Mouse (Mus musculus) limb, embryonic 14.5 days (tissue): ENCODE measurements around the gene Pigc. TPM values are rescaled to one million over a fixed set of nuclear protein-coding genes. Genes with fewer than 3 reads are reported as not detected.

Experiments used
- ATAC-seq: fragments of 200-750 bp; cut with Nextera tagmentation; 2 replicates; pipeline ENCODE4 v1.8.0; 2017; ENCODE audit warnings: low read depth, moderate number of reproducible peaks, moderate TSS enrichment; ENCODE audit not compliant: low FRiP score
- DNase-seq: peaks from one replicate; pipeline ENCODE4 v3.0.0-alpha.2; 2015; ENCODE audit warnings: low spot score
- H3K27ac ChIP-seq: fragments of 300-500 bp; sonication (generic); replicated peaks from 2 replicates; pipeline ENCODE4 v1.5.1; 2014; ENCODE audit warnings: low read depth, mild to moderate bottlenecking, low read length, moderate library complexity, mixed read lengths
- H3K27me3 ChIP-seq: fragments of 300-500 bp; sonication (generic); 2 replicates; pipeline ENCODE4 v1.6.1; 2014; ENCODE audit warnings: low read length, mixed read lengths; ENCODE audit not compliant: control insufficient read depth, insufficient read depth
- H3K36me3 ChIP-seq: fragments of 300-500 bp; sonication (generic); 2 replicates; pipeline ENCODE4 v1.6.1; 2014; ENCODE audit warnings: mild to moderate bottlenecking, low read length, moderate library complexity, mixed read lengths; ENCODE audit not compliant: control insufficient read depth, insufficient read depth
- H3K4me1 ChIP-seq: fragments of 300-500 bp; sonication (generic); 2 replicates; pipeline ENCODE4 v1.6.1; 2014; ENCODE audit warnings: antibody characterized with exemption, low read length, mixed read lengths; ENCODE audit not compliant: control insufficient read depth, insufficient read depth
- H3K4me2 ChIP-seq: fragments of 300-500 bp; sonication (generic); replicated peaks from 2 replicates; pipeline ENCODE4 v1.6.1; 2014; ENCODE audit warnings: low read depth, mild to moderate bottlenecking, low read length, moderate library complexity; ENCODE audit not compliant: severe bottlenecking
- H3K4me3 ChIP-seq: fragments of 300-500 bp; sonication (generic); replicated peaks from 2 replicates; pipeline ENCODE4 v1.5.1; 2014; ENCODE audit warnings: low read length
- H3K9ac ChIP-seq: fragments of 300-500 bp; sonication (generic); 2 replicates; pipeline ENCODE4 v1.6.1; 2014; ENCODE audit warnings: mild to moderate bottlenecking, low read depth, low read length, moderate library complexity; ENCODE audit not compliant: severe bottlenecking
- H3K9me3 ChIP-seq: fragments of 300-500 bp; sonication (generic); 2 replicates; pipeline ENCODE4 v1.6.1; 2016; ENCODE audit warnings: low read length; ENCODE audit not compliant: control insufficient read depth
- POLR2A ChIP-seq: fragments of 200-500 bp; IDR thresholded peaks from 2 replicates; pipeline ENCODE4 v1.8.0; 2012; ENCODE audit warnings: inconsistent platforms, mild to moderate bottlenecking, moderate library complexity, borderline replicate concordance; ENCODE audit not compliant: insufficient read depth, insufficient read length; ENCODE audit errors: extremely low read depth
- WGBS: fragments of 180-500 bp; shearing (Covaris S2); extraction: QIAGEN DNeasy Blood & Tissue Kit; methylation state at CpG from one replicate; pipeline ENCODE4 v1.1.7; 2014; 5-methylcytosine and 5-hydroxymethylcytosine counted together
- polyA plus RNA-seq, 2 experiments: library from polyadenylated mRNA; depleted of rRNA in 1 of 2; stranded (reverse) in 1 of 2; unstranded in 1 of 2; fragments of >200 nt; fragmentation: Nextera tagmentation in 1 of 2; extraction: Ambion mirVana in 1 of 2; gene quantifications; 2 replicates each; pipeline versions ENCODE4 v1.2.1 to v1.2.3; 2012 to 2014

The Pigc gene
- polyA plus RNA-seq, 2 experiments, result 36.9 to 52.8 TPM

DNA sequence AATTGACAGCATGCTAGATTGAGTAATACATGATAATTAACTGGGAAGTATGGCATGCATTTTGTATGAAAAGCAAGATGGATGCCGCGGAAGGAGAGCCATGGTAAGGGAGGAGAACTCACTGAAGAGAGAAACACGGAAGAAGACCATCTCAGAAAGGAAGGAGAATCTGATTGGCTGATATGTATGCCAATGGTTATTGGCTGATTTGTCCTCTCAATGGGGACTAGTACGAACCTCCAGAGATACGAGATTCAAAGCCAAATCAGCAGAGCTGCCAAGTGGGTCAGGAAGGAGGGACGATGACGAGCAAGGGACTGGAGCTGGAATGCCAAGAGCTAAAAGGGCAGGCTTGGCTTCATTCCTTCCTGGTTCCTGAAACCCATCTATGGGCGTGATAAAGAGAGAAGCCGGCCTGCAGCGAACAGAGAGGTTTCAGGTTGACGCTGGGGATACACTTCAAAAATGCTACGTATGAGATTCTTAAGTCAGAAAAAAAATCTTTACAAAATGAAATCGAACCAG is 43.6 kb upstream of the Pigc start:
- Histone ChIP-seq H3K4me3 (no peak overlapping the region), H3K9ac (no peak overlapping the region), H3K4me2 (no peak overlapping the region), H3K36me3 (no peaks in the 10 kb centered on the region), H3K27me3 (no peaks in the 10 kb centered on the region), H3K4me1 (no peaks in the 10 kb centered on the region), H3K27ac (no peak overlapping the region), H3K9me3 (no peaks in the 10 kb centered on the region)
- no peak for ATAC-seq
- no peak for DNase-seq
- 84% methylated on average over 13 of the region's 13 CpGs for WGBS
- no peak for TF ChIP-seq POLR2A

DNA sequence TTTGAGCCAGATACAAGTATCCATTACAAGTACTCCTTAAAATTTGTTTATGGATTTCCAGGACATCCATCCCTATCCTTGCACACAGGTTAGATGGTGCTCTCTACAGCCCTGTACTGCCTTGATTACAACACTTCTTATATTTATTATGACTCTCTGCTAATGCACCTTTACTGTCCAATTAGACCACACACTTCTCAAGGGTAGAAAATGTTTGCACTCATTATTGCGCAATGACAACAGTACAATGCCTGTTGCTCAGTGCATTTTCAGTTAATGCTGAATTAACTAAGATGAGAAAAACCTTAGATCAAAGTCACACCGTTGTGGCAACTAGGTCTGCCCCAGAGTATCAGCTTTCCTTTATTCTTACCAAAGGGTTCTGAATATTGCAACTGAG is 41.0 kb upstream of the Pigc start:
- H3K4me3 ChIP-seq, result no peak overlapping the region
- WGBS, result 81% methylated on average over 2 of the region's 2 CpGs
- no peaks in the 10 kb centered on the region for H3K9me3 ChIP-seq
- H3K27me3 ChIP-seq, result no peaks in the 10 kb centered on the region
- H3K27ac ChIP-seq, result no peak overlapping the region
- ATAC-seq (no peak), DNase-seq (no peak)
- H3K4me1 ChIP-seq, result 0 out of 2 replicates have a peak, but pooled peaks cover 4% of the 10 kb centered on the region
- H3K4me2 ChIP-seq, result no peak overlapping the region
- H3K36me3 ChIP-seq, result no peaks in the 10 kb centered on the region
- no peak for TF ChIP-seq POLR2A
- H3K9ac ChIP-seq, result no peak overlapping the region

DNA sequence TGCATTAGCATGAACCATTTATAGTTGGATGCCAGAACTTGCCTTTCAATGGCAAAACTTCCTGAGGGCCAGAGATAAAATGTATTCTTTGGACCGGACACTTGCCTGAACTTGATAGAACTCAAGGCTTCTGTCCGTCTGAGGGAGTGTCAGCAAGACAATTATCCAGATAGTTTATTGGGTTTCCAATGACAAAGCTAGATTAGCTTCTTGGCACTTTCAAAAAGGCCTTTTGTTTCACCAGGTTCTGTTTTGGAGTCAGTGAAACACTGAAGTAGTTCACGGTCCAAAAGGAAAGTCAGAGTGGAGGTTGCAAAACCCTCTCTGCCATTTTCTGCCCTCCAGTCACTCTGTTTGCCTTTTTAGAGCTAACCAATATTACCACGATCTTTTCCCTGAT is 37.7 kb upstream of the Pigc start:
- DNase-seq, result no peak
- Histone ChIP-seq H3K4me3 (no peak overlapping the region), H3K4me2 (no peak overlapping the region), H3K9ac (no peak overlapping the region), H3K36me3 (no peaks in the 10 kb centered on the region), H3K9me3 (no peaks in the 10 kb centered on the region), H3K27ac (no peak overlapping the region), H3K4me1 (0 out of 2 replicates have a peak, but pooled peaks cover 4% of the 10 kb centered on the region), H3K27me3 (no peaks in the 10 kb centered on the region)
- WGBS, result 67% methylated on average over 4 of the region's 4 CpGs
- TF ChIP-seq POLR2A, result no peak
- no peak for ATAC-seq

DNA sequence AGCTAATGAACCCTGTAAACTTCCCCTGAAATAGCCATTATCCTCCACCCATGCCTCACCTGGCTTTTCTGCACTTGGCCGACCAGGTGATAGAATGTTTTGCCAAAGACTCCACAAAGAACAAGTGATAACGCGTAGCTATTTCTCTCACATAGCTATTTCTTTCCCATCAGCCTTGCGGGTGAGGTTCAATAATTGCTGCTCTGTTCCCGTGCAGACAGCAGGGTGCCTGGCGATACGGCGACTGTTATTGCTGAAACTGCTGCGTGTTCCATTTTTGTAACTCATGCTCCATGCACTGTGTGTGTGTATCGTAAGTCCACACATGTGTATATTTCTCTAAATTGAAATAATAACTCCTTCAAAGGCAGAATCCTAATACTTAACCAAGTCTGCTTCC is 37.2 kb upstream of the Pigc start:
- no peak for ATAC-seq
- H3K4me1 ChIP-seq, result 0 out of 2 replicates have a peak, but pooled peaks cover 4% of the 10 kb centered on the region
- no peaks in the 10 kb centered on the region for H3K9me3 ChIP-seq
- H3K9ac ChIP-seq, result no peak overlapping the region
- no peak overlapping the region for H3K4me3 ChIP-seq
- WGBS, result 48% methylated on average over 10 of the region's 10 CpGs
- no peak for DNase-seq
- H3K36me3 ChIP-seq, result no peaks in the 10 kb centered on the region
- no peaks in the 10 kb centered on the region for H3K27me3 ChIP-seq
- no peak for TF ChIP-seq POLR2A
- no peak overlapping the region for H3K27ac ChIP-seq
- no peak overlapping the region for H3K4me2 ChIP-seq

DNA sequence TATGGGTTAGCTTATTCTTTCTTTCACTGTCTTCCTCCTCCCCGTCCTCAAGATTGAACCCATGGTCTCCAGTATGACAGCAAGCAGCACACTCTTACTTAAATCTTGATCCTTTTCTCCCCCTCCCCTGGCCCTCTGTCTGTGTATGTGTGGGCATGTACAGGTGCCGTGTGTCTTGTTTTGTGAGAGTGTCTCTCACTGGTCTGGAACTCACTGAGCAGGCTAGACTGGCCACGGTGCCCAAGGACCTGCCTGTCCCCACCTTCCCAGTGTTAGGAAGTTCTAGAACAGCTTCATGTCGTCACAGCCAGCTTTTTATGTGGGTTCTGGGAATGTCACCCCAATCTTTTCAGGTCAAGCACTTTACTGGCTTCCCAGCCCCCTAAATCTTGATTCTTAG is 36.7 kb upstream of the Pigc start:
- Histone ChIP-seq H3K36me3 (no peaks in the 10 kb centered on the region), H3K9me3 (no peaks in the 10 kb centered on the region), H3K4me2 (no peak overlapping the region), H3K4me3 (no peak overlapping the region), H3K9ac (no peak overlapping the region), H3K27ac (no peak overlapping the region), H3K4me1 (0 out of 2 replicates have a peak, but pooled peaks cover 4% of the 10 kb centered on the region), H3K27me3 (no peaks in the 10 kb centered on the region)
- ATAC-seq (no peak), DNase-seq (no peak)
- no peak for TF ChIP-seq POLR2A
- WGBS, result 65% methylated on average over 4 of the region's 4 CpGs

DNA sequence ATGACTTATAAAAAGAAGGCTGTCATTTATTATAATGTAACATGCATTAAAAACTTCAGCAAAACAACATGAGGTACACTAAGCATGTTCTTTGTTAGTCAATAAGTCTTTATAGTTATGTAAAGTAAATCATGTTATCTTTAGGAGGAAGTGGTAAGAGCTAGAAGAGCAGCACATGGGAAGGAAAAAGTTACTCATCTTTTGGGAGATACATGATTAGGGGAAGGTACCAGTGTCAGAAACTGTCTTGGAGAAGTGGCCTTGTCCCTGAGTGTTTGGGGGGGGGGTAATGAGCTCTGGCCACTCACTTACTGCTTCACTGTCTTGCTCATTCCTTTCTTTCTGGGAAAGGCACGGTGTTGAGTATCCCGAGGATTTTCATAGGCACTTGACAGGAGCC is 26.9 kb upstream of the Pigc start:
- TF ChIP-seq POLR2A, result no peak
- no peak for ATAC-seq
- Histone ChIP-seq H3K27ac (no peak overlapping the region), H3K4me2 (no peak overlapping the region), H3K9me3 (no peaks in the 10 kb centered on the region), H3K9ac (no peak overlapping the region), H3K36me3 (no peaks in the 10 kb centered on the region), H3K4me3 (no peak overlapping the region), H3K27me3 (no peaks in the 10 kb centered on the region), H3K4me1 (no peaks in the 10 kb centered on the region)
- WGBS, result 92% methylated on average over 2 of the region's 2 CpGs
- DNase-seq, result no peak
